Mouse (Mus musculus): ENCODE measurements around the gene Tmem236.
"Not testable (repeated sequence)": the region's sequence is repeated elsewhere in the genome, so short reads cannot be mapped to it uniquely, and the experiment has no call there.

The Tmem236 gene

GRCm38 (mm10) chr2:14165618-14166344, 8.5 kb upstream of the Tmem236 start:
- Histone ChIP-seq H3K36me3 (ENCODE audit: insufficient read depth, low read length) (no peaks in the 10 kb centered on the region), H3K4me1 (replicated peaks; ENCODE audit: low read depth, low read length) (peaks cover 9% of the 10 kb centered on the region), H3K9me3 (ENCODE audit: low read length) (no peaks in the 10 kb centered on the region), H3K4me3 (replicated peaks; ENCODE audit: low read length) (no peak overlapping the region), H3K27me3 (ENCODE audit: insufficient read depth, low read length) (no peaks in the 10 kb centered on the region)
- TF ChIP-seq POU5F1 (IDR thresholded peaks at IDR 0.05; ENCODE audit: borderline replicate concordance, low read length) (no peak), CTCF (conservative IDR thresholded peaks at IDR 0.05; ENCODE audit: low read length) (no peak), NANOG (IDR thresholded peaks at IDR 0.05; ENCODE audit: borderline replicate concordance, low read length) (no peak)

DNA sequence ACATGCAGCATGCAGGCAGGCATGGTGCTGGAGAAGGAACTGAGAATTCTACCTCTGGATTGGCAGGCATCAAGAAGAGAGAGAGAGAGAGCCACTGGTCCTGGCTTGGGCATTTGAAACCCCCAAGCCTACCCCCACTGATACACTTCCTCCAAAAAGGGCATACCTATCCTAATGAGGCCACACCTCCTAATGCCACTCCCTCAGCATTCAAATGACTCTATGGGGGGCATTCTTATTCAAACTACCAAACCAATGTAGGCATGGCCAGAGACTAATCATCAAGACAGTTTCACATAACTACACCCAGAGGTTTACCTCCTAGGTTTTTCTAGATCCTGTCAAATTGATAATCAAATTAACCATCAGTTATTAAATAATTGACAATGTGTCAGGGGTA, 6.6 kb upstream of the Tmem236 start:
- Histone ChIP-seq H3K27me3 (ENCODE audit: insufficient read depth, low read length) (no peaks in the 10 kb centered on the region), H3K9me3 (ENCODE audit: low read length) (no peaks in the 10 kb centered on the region), H3K4me1 (replicated peaks; ENCODE audit: low read depth, low read length) (peaks cover 9% of the 10 kb centered on the region), H3K36me3 (ENCODE audit: insufficient read depth, low read length) (no peaks in the 10 kb centered on the region), H3K4me3 (replicated peaks; ENCODE audit: low read length) (no peak overlapping the region)
- TF ChIP-seq NANOG (IDR thresholded peaks at IDR 0.05; ENCODE audit: borderline replicate concordance, low read length), result no peak
- TF ChIP-seq POU5F1 (IDR thresholded peaks at IDR 0.05; ENCODE audit: borderline replicate concordance, low read length), result no peak
- no peak for TF ChIP-seq CTCF (conservative IDR thresholded peaks at IDR 0.05; ENCODE audit: low read length)

GRCm38 (mm10) chr2:14176460-14177193, 2.3 kb downstream of the Tmem236 start:
- Histone ChIP-seq H3K9me3 (ENCODE audit: low read length) (peaks cover 5% of the 10 kb centered on the region), H3K4me1 (replicated peaks; ENCODE audit: low read depth, low read length) (no peaks in the 10 kb centered on the region), H3K36me3 (ENCODE audit: insufficient read depth, low read length) (no peaks in the 10 kb centered on the region), H3K4me3 (replicated peaks; ENCODE audit: low read length) (no peak overlapping the region), H3K27me3 (ENCODE audit: insufficient read depth, low read length) (no peaks in the 10 kb centered on the region)
- TF ChIP-seq CTCF (conservative IDR thresholded peaks at IDR 0.05; ENCODE audit: low read length) (no peak), POU5F1 (IDR thresholded peaks at IDR 0.05; ENCODE audit: borderline replicate concordance, low read length) (no peak), NANOG (IDR thresholded peaks at IDR 0.05; ENCODE audit: borderline replicate concordance, low read length) (no peak)

DNA sequence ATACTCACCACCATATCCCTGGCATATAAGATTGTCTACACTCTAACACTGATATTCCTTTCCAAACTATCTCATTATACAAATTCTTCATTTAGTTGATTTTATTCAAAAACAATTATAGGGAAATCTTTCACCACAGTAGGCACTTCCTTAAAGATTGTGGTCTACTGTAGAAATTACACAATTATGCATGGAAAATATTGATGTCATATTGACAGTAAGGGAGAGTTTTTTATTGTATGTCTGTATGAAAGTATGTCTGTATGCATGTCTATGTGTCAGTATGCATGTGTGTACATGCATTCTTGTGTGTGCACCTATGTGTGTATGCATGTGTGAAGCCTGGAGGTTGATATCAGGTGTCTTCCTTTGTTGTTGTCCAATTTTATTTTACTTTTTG, 10.1 kb downstream of the Tmem236 start:
- Histone ChIP-seq H3K4me3 (replicated peaks; ENCODE audit: low read length) (no peak overlapping the region), H3K9me3 (ENCODE audit: low read length) (peaks cover 15% of the 10 kb centered on the region), H3K36me3 (ENCODE audit: insufficient read depth, low read length) (no peaks in the 10 kb centered on the region), H3K27me3 (ENCODE audit: insufficient read depth, low read length) (no peaks in the 10 kb centered on the region), H3K4me1 (replicated peaks; ENCODE audit: low read depth, low read length) (peaks cover 4% of the 10 kb centered on the region; the same call in 1 of the 2 replicates)
- no peak for TF ChIP-seq POU5F1 (IDR thresholded peaks at IDR 0.05; ENCODE audit: borderline replicate concordance, low read length)
- TF ChIP-seq CTCF (conservative IDR thresholded peaks at IDR 0.05; ENCODE audit: low read length), result no peak
- TF ChIP-seq NANOG (IDR thresholded peaks at IDR 0.05; ENCODE audit: borderline replicate concordance, low read length), result no peak

DNA sequence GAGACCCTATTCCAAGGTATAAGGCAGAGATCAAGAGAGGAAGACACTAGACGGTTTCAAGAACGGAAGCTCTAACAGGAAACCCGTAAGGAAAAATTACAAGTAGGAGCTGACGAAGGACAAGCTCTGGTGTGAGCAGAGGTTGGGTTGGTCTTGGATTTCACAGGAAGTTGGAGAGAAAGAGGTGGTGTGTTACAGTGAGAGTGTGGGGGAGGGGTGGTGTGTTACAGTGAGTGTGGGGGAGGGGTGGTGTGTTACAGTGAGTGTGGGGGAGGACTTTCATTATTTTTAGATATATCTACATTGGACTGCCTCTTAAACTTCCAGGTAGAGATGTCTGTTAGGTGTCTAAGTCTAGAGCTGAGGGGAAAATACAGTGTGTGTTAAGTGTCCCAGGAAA, 16.4 kb downstream of the Tmem236 start:
- Histone ChIP-seq H3K27me3 (ENCODE audit: insufficient read depth, low read length) (no peaks in the 10 kb centered on the region), H3K9me3 (ENCODE audit: low read length) (no peaks in the 10 kb centered on the region), H3K36me3 (ENCODE audit: insufficient read depth, low read length) (no peaks in the 10 kb centered on the region), H3K4me1 (replicated peaks; ENCODE audit: low read depth, low read length) (no peaks in the 10 kb centered on the region; the same call in 1 of the 2 replicates), H3K4me3 (replicated peaks; ENCODE audit: low read length) (no peak overlapping the region)
- TF ChIP-seq NANOG (IDR thresholded peaks at IDR 0.05; ENCODE audit: borderline replicate concordance, low read length) (no peak), CTCF (conservative IDR thresholded peaks at IDR 0.05; ENCODE audit: low read length) (no peak), POU5F1 (IDR thresholded peaks at IDR 0.05; ENCODE audit: borderline replicate concordance, low read length) (no peak)

DNA sequence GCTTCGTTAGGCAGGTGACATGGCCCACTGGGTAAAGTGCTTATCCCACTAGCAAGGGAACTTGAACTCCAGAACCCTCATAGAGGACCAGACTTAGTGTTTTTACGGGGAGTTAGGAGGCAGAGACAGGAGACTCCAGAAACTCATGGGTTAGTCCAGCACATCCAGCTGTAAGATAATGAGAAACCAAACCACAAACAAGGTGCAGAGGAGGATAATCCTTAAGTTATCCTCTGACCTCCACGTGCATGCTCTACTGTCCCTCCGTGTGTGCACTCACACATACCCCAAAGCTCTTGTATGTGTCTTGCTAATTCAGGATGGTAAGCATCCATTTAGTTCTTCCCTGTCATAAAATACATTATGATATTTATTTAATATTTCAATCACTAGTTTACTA, 17.3 kb downstream of the Tmem236 start:
- no peaks in the 10 kb centered on the region for H3K36me3 ChIP-seq (ENCODE audit: insufficient read depth, low read length)
- no peaks in the 10 kb centered on the region for H3K27me3 ChIP-seq (ENCODE audit: insufficient read depth, low read length)
- no peaks in the 10 kb centered on the region for H3K9me3 ChIP-seq (ENCODE audit: low read length)
- TF ChIP-seq NANOG (IDR thresholded peaks at IDR 0.05; ENCODE audit: borderline replicate concordance, low read length) (no peak), CTCF (conservative IDR thresholded peaks at IDR 0.05; ENCODE audit: low read length) (no peak), POU5F1 (IDR thresholded peaks at IDR 0.05; ENCODE audit: borderline replicate concordance, low read length) (no peak)
- H3K4me3 ChIP-seq (replicated peaks; ENCODE audit: low read length), result no peak overlapping the region
- H3K4me1 ChIP-seq (replicated peaks; ENCODE audit: low read depth, low read length), result no peaks in the 10 kb centered on the region; the same call in 1 of the 2 replicates

- TF ChIP-seq NANOG (IDR thresholded peaks at IDR 0.05; ENCODE audit: borderline replicate concordance, low read length), result no peak
- no peaks in the 10 kb centered on the region for H3K36me3 ChIP-seq (ENCODE audit: insufficient read depth, low read length)
- no peaks in the 10 kb centered on the region for H3K27me3 ChIP-seq (ENCODE audit: insufficient read depth, low read length)
- H3K4me3 ChIP-seq (replicated peaks; ENCODE audit: low read length), result no peak overlapping the region
- no peaks in the 10 kb centered on the region; the same call in 1 of the 2 replicates for H3K4me1 ChIP-seq (replicated peaks; ENCODE audit: low read depth, low read length)
- no peaks in the 10 kb centered on the region for H3K9me3 ChIP-seq (ENCODE audit: low read length)
These were observed 17.7 kb downstream of the Tmem236 start for GRCm38 (mm10) chr2:14192046-14192445.

- not testable (repeated sequence) for H3K4me1 ChIP-seq (replicated peaks; ENCODE audit: low read depth, low read length); H3K36me3 ChIP-seq (ENCODE audit: insufficient read depth, low read length); H3K4me3 ChIP-seq (replicated peaks; ENCODE audit: low read length); H3K9me3 ChIP-seq (ENCODE audit: low read length); H3K27me3 ChIP-seq (ENCODE audit: insufficient read depth, low read length)
These were observed 24.1 kb downstream of the Tmem236 start for GRCm38 (mm10) chr2:14198325-14198903.
